Mouse (Mus musculus) frontal cortex, adult 2 months (tissue): ENCODE data around the gene Rnf216. TPM values are rescaled to one million over a fixed set of nuclear protein-coding genes. Genes with fewer than 3 reads are reported as not detected.

ENCODE experiments used
- DNase-seq, 2 experiments: peaks; one replicate each; pipeline ENCODE4 v3.0.0; 2022; ENCODE audit warnings: low spot score in 1 of 2; ENCODE audit errors: extremely low spot score in 1 of 2
- polyA plus RNA-seq: library from polyadenylated mRNA; depleted of rRNA; stranded (reverse); fragments of >200 nt; gene quantifications from 2 replicates; pipeline ENCODE4 v1.2.3, GENCODE M21; 2012

Gene Rnf216
- polyA plus RNA-seq, 1 experiment: 33.4 TPM

GRCm38 (mm10) chr5:143106842-143107241 is 6.0 kb downstream of the Rnf216 start:
- DNase-seq: no peak

- DNase-seq: no peak
These were observed 9.6 kb downstream of the Rnf216 start for GRCm38 (mm10) chr5:143103231-143103630.

- DNase-seq: no peak
These were observed 11.2 kb downstream of the Rnf216 start for GRCm38 (mm10) chr5:143101626-143102025.

- no peak for DNase-seq
These were observed 17.5 kb downstream of the Rnf216 start for GRCm38 (mm10) chr5:143095256-143095655.

- DNase-seq: no peak
These were observed 19.9 kb downstream of the Rnf216 start for GRCm38 (mm10) chr5:143092891-143093290.

GRCm38 (mm10) chr5:143084898-143085297 is 27.9 kb downstream of the Rnf216 start:
- peak in 1 of 2 experiments; percentile 47 for DNase-seq

- DNase-seq: no peak
These were observed 33.0 kb downstream of the Rnf216 start for GRCm38 (mm10) chr5:143079806-143080205.

GRCm38 (mm10) chr5:143076603-143077143 is 36.1 kb downstream of the Rnf216 start:
- no peak for DNase-seq

- DNase-seq: no peak
These were observed 36.8 kb downstream of the Rnf216 start for GRCm38 (mm10) chr5:143075987-143076386.

GRCm38 (mm10) chr5:143069048-143069447 is 43.7 kb downstream of the Rnf216 start:
- no peak for DNase-seq

GRCm38 (mm10) chr5:143068382-143068781 is 44.4 kb downstream of the Rnf216 start:
- no peak for DNase-seq

- DNase-seq: peak; percentile 65 to 91
These were observed 46.2 kb downstream of the Rnf216 start for GRCm38 (mm10) chr5:143066551-143066958.

- DNase-seq: no peak
These were observed 46.7 kb downstream of the Rnf216 start for GRCm38 (mm10) chr5:143066096-143066495.

GRCm38 (mm10) chr5:143065230-143065629 is 47.6 kb downstream of the Rnf216 start:
- peak in 1 of 2 experiments; percentile 62 for DNase-seq

GRCm38 (mm10) chr5:143062251-143062650 is 50.5 kb downstream of the Rnf216 start:
- DNase-seq: no peak

GRCm38 (mm10) chr5:143061511-143061910 is 51.3 kb downstream of the Rnf216 start:
- no peak for DNase-seq

GRCm38 (mm10) chr5:143060774-143061385 is 51.9 kb downstream of the Rnf216 start:
- no peak for DNase-seq

GRCm38 (mm10) chr5:143059958-143060357 is 52.8 kb downstream of the Rnf216 start:
- DNase-seq: no peak

- no peak for DNase-seq
These were observed 53.6 kb downstream of the Rnf216 start for GRCm38 (mm10) chr5:143059182-143059581.

- no peak for DNase-seq
These were observed 54.1 kb downstream of the Rnf216 start for GRCm38 (mm10) chr5:143058675-143059074.

- no peak for DNase-seq
These were observed 54.6 kb downstream of the Rnf216 start for GRCm38 (mm10) chr5:143058208-143058607.

- no peak for DNase-seq
These were observed 55.0 kb downstream of the Rnf216 start for GRCm38 (mm10) chr5:143057753-143058152.
